Mouse (Mus musculus): Measurements from ENCODE around the gene Amigo3.
A peak's percentile ranks its signal among the peaks of the same experiment; 100 is the strongest.
"Not testable (repeated sequence)": the region's sequence is repeated elsewhere in the genome, so short reads cannot be mapped to it uniquely, and the experiment has no call there.

Gene Amigo3

GRCm38 (mm10) chr9:108052885-108053664 is at the start of gene Amigo3:
Amigo3 (plus strand) TSS chr9:108053159.
- peak; percentile 98 for DNase-seq (ENCODE audit: low spot score)

GRCm38 (mm10) chr9:108003531-108003890 is 49.4 kb upstream of the Amigo3 start:
- no peak for DNase-seq (ENCODE audit: low spot score)

- no peak for DNase-seq (ENCODE audit: low spot score)
These were observed 44.9 kb upstream of the Amigo3 start for GRCm38 (mm10) chr9:108008041-108008440.

- DNase-seq (ENCODE audit: low spot score) = no peak
These were observed 42.6 kb upstream of the Amigo3 start for GRCm38 (mm10) chr9:108010385-108010784.

GRCm38 (mm10) chr9:108013577-108013976 is 39.4 kb upstream of the Amigo3 start:
- not testable (repeated sequence) for DNase-seq (ENCODE audit: low spot score)

GRCm38 (mm10) chr9:108017127-108017526 is 35.8 kb upstream of the Amigo3 start:
- no peak for DNase-seq (ENCODE audit: low spot score)

GRCm38 (mm10) chr9:108020741-108021140 is 32.2 kb upstream of the Amigo3 start:
- DNase-seq (ENCODE audit: low spot score) = no peak

- no peak for DNase-seq (ENCODE audit: low spot score)
These were observed 29.7 kb upstream of the Amigo3 start for GRCm38 (mm10) chr9:108023216-108023615.

- no peak for DNase-seq (ENCODE audit: low spot score)
These were observed 26.4 kb upstream of the Amigo3 start for GRCm38 (mm10) chr9:108026584-108026983.

GRCm38 (mm10) chr9:108027867-108028266 is 25.1 kb upstream of the Amigo3 start:
- no peak for DNase-seq (ENCODE audit: low spot score)

GRCm38 (mm10) chr9:108032126-108032525 is 20.8 kb upstream of the Amigo3 start:
- DNase-seq (ENCODE audit: low spot score) = no peak

GRCm38 (mm10) chr9:108035331-108036156 is 17.4 kb upstream of the Amigo3 start:
- DNase-seq (ENCODE audit: low spot score) = no peak

- no peak for DNase-seq (ENCODE audit: low spot score)
These were observed 8.0 kb upstream of the Amigo3 start for GRCm38 (mm10) chr9:108044751-108045492.

GRCm38 (mm10) chr9:108046582-108046981 is 6.4 kb upstream of the Amigo3 start:
- DNase-seq (ENCODE audit: low spot score) = no peak

- no peak for DNase-seq (ENCODE audit: low spot score)
These were observed 5.1 kb upstream of the Amigo3 start for GRCm38 (mm10) chr9:108047601-108048565.

- DNase-seq (ENCODE audit: low spot score) = no peak
These were observed 4.4 kb upstream of the Amigo3 start for GRCm38 (mm10) chr9:108048566-108048955.

GRCm38 (mm10) chr9:108049016-108049455 is 3.9 kb upstream of the Amigo3 start, which contains the start of gene Gmppb:
Gmppb (plus strand) TSS chr9:108049242.
- DNase-seq (ENCODE audit: low spot score) = peak; percentile 91

- no peak for DNase-seq (ENCODE audit: low spot score)
These were observed 3.3 kb upstream of the Amigo3 start for GRCm38 (mm10) chr9:108049561-108050251.

GRCm38 (mm10) chr9:108051184-108051930 is 1.6 kb upstream of the Amigo3 start:
- no peak for DNase-seq (ENCODE audit: low spot score)

- DNase-seq (ENCODE audit: low spot score) = no peak
These were observed 1.1 kb upstream of the Amigo3 start for GRCm38 (mm10) chr9:108051931-108052220.

All from layer of hippocampus, adult 9-10 months (tissue).